Mouse (Mus musculus): Measurements from ENCODE around the gene Ttll6. TPM values are rescaled to one million over a fixed set of nuclear protein-coding genes. Genes with fewer than 3 reads are reported as not detected.

The Ttll6 gene
- total RNA-seq, 2 experiments from 2014 or later: not detected

DNA sequence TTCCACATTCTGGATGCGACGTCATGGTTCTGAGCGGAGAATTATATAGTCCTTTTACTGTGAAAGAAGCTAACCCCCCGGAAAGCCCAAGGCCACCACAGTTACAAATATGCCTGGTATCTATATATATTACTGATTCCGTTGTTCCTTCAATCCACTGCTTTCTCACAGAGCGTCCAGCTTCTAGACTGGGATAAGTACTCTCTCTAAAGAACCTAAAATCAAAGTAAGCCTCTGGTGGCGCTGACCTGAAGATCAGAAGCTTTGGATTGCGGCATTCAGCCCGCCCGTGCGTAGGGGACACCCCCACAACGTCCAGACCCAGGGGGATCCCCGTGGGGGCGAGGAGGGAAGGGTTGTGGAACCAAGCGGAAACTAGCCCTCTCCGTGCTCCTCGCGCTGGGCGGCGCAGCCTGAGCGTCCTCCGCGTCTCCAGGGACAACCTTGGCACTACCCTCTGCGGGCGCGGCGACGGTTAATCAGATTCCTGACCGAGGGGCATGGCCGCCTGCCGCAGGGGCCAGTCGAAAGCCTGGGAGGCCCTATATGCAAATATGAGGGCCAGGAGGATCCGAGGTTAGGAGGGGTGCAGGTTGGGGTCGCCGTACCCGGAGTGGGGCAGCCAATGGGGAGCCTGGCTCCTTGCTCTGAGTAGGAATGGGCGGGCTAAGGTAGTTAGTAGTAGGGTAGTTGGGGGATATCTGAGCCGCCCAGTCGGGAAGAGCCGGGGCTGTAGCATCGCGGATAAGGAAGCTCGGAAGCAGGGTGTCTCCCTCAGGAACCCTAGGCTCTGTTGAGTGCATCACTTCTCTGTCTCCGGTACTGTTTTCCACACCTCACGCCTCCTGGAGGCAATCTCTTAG lies 9.3 kb upstream of the Ttll6 start:
- peak; percentile 29 for DNase-seq
- no peak overlapping the region for H3K27ac ChIP-seq
- peak overlapping the region; percentile 65 for H3K4me3 ChIP-seq
- intact Hi-C loops (cut with DNase I): no loop called here
- no peak for TF ChIP-seq CTCF (IDR thresholded peaks at IDR 0.05)

GRCm38 (mm10) chr11:96130606-96131005 lies 3.0 kb upstream of the Ttll6 start:
- intact Hi-C loops (cut with DNase I): no loop called here
- TF ChIP-seq CTCF (IDR thresholded peaks at IDR 0.05): no peak

GRCm38 (mm10) chr11:96135847-96136246 lies 2.3 kb downstream of the Ttll6 start:
- no peak for DNase-seq
- intact Hi-C loops (cut with DNase I): no loop called here
- H3K27ac ChIP-seq: no peak overlapping the region
- no peak for TF ChIP-seq CTCF (IDR thresholded peaks at IDR 0.05)
- no peak overlapping the region for H3K4me3 ChIP-seq

More at GRCm38 (mm10) chr11:96130606-96131005, 3.0 kb upstream of the Ttll6 start:
- no peak overlapping the region for H3K27ac ChIP-seq
- no peak for DNase-seq
- H3K4me3 ChIP-seq: no peak overlapping the region

GRCm38 (mm10) chr11:96140726-96141175 lies 7.2 kb downstream of the Ttll6 start:
- DNase-seq: no peak
- intact Hi-C loops (cut with DNase I): no loop called here
- H3K27ac ChIP-seq: no peak overlapping the region
- no peak for TF ChIP-seq CTCF (IDR thresholded peaks at IDR 0.05)
- no peak overlapping the region for H3K4me3 ChIP-seq

DNA sequence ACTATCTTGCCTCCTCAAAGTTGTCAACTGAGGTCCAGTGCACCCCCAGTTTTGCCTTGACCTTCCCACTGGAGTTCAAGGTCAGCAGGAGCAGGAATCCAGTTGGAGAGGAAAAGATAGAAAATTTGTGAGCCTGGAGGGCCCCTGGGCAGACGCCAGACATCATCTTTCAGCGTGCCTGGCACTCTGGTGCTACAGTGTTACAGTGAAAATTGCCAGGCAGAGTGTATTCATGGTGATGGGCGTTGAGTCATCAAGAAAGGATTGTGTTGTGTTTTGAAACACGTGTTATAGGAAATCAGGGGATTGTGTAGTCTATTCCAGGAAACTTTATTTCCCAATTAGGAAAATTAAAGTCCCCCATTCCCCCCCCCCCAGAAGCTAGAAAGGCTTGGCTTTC lies 10.2 kb downstream of the Ttll6 start:
- intact Hi-C loops (cut with DNase I): no loop called here
- no peak overlapping the region for H3K27ac ChIP-seq
- DNase-seq: no peak
- H3K4me3 ChIP-seq: no peak overlapping the region
- no peak for TF ChIP-seq CTCF (IDR thresholded peaks at IDR 0.05)

GRCm38 (mm10) chr11:96145622-96146270 lies 12.2 kb downstream of the Ttll6 start:
- Histone ChIP-seq H3K4me3 (no peak overlapping the region), H3K27ac (no peak overlapping the region)
- peak; percentile 56 for DNase-seq
- intact Hi-C loops (cut with DNase I): loop anchor here (2.0 kb wide), 1 partner anchor 89 kb away; no protein-coding TSS in a partner anchor
- peak; percentile 76 for TF ChIP-seq CTCF (IDR thresholded peaks at IDR 0.05)

GRCm38 (mm10) chr11:96147471-96147870 lies 13.9 kb downstream of the Ttll6 start:
- TF ChIP-seq CTCF (IDR thresholded peaks at IDR 0.05): no peak
- no peak overlapping the region for H3K27ac ChIP-seq
- intact Hi-C loops (cut with DNase I): loop anchor here (2.0 kb wide), 1 partner anchor 87 kb away; no protein-coding TSS in a partner anchor
- H3K4me3 ChIP-seq: no peak overlapping the region
- no peak for DNase-seq

DNA sequence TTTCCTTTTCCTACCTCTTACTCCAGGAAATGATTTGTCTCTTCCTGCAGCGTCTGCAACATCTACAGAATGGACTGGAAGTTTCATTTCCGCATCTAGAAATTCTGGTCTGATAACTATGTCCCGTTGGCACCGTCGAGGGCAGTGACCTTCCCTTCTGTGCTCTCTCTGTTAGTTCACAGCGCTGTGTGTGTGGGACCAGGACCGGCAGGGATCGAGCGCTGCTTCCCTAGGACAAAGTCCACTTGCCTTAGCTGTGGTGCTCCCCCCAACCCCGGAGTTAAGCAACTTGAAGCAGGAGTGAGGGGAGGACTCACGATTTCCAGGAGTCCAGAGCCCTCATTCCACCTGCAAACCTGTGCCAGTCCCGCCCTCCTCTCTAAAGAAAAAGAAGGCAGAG lies 31.2 kb downstream of the Ttll6 start:
- DNase-seq: no peak

DNA sequence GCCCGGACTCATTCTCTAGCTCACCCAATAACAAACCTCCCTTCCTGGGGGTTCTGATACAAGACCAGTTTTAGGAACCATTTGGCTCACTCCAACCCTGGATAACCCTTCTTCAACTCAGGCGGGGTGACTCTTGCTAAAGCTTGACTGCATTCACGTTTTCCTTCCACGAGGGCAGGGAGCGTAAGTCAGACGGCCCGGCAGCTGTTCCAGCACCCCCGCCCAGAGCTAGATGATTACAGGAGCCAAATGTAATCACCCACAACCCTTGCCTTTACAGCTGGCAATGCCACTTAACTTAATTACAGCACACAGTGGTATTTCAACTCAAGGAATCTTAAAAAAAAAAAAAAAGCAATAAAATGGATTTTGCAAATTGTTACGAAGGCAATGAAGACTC lies 34.5 kb downstream of the Ttll6 start:
- no peak for TF ChIP-seq CTCF (IDR thresholded peaks at IDR 0.05)
- intact Hi-C loops (cut with DNase I): no loop called here
- H3K4me3 ChIP-seq: no peak overlapping the region
- no peak for DNase-seq
- H3K27ac ChIP-seq: no peak overlapping the region

More for the DNA sequence above, 31.2 kb downstream of the Ttll6 start:
- no peak overlapping the region for H3K27ac ChIP-seq
- intact Hi-C loops (cut with DNase I): no loop called here
- no peak for TF ChIP-seq CTCF (IDR thresholded peaks at IDR 0.05)
- no peak overlapping the region for H3K4me3 ChIP-seq

DNA sequence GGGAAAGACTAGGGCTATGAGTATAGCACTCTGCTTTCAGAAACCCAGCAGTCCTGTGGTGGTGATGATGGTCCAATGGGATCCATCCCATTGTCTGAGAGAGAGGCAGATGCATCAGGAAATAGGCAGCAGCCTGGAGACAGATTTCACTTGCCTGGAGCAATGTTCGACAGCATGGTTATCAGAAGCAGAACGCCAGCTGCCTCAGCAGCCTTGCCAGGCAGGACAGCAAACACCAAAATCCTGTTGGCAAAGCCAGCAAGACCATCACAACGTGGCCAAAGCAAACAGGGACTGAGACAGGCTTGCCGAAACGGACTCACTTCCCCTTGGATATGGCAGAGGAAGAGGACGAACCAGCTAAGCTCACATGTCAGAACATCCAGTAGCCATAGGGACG lies 35.4 kb downstream of the Ttll6 start:
- DNase-seq: no peak
- no peak overlapping the region for H3K27ac ChIP-seq
- intact Hi-C loops (cut with DNase I): no loop called here
- no peak overlapping the region for H3K4me3 ChIP-seq
- TF ChIP-seq CTCF (IDR thresholded peaks at IDR 0.05): no peak

DNA sequence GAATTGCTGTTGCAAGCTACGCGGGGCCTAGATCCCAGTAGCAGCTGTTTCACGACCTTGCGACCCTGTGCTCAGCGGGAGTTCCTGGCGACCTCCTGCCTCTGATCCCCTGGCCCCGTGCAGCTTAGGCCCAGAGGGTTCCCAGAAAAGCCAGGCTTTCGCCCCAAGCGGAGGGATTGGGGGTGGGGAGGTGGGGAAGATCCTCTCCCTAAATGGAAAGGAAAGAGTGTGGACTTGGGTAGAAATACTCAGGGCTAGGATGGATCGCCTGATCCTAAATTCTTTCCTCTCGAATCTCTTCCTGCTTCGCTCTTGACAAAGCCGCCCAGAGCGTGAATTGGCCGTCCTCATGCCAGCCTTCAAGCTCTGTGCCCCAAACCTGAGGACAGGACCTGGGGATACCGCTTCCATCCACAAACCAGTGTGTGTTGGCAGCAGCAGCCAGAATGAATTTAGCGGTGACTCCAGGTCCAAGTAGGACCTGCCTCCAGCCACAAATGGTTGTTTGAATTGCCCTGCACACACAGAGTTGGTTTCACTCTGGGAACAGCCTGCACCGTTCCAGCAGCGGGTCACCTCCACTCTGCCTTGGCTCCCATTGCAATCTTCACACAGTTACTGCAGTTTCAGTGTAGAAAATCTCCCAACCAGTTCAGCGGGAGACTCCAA lies 37.3 kb downstream of the Ttll6 start:
- no peak for TF ChIP-seq CTCF (IDR thresholded peaks at IDR 0.05)
- intact Hi-C loops (cut with DNase I): no loop called here
- DNase-seq: no peak
- Histone ChIP-seq H3K4me3 (no peak overlapping the region), H3K27ac (no peak overlapping the region)

DNA sequence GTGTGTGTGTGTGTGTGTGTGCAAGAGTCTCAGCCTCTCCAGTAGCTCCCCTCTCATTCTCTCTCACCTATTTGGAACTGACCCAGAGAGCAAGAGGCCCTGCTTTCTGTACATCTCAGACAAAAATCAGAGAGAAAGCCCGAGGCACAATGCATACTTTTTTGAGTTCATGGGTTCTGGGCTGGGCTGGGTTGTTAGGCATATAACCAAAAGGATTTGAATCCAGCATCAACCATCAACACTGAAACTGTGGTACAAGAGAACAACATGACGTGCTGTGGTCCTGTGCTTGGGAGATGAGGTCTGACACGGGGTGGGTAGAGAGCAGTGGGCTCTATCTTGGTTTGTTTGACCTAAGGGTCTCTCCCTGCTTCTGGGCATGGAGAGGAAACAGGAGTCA lies 38.0 kb downstream of the Ttll6 start:
- Histone ChIP-seq H3K27ac (no peak overlapping the region), H3K4me3 (no peak overlapping the region)
- intact Hi-C loops (cut with DNase I): no loop called here
- TF ChIP-seq CTCF (IDR thresholded peaks at IDR 0.05): no peak
- DNase-seq: no peak

All from gastrocnemius, adult 2 months (tissue).